Mouse (Mus musculus) forebrain, embryonic 15.5 days (tissue): Measurements from ENCODE around the gene Zfp777. TPM values are rescaled to one million over a fixed set of nuclear protein-coding genes. Genes with fewer than 3 reads are reported as not detected.
A peak's percentile ranks its signal among the peaks of the same experiment; 100 is the strongest.

Experiments
- ATAC-seq: fragments of 200-750 bp; cut with Nextera tagmentation; replicated peaks from 2 replicates; pipeline ENCODE4 v1.8.0; 2017; ENCODE audit warnings: mild to moderate bottlenecking, moderate TSS enrichment, moderate library complexity
- H3K27ac ChIP-seq: fragments of 300-500 bp; sonication (generic); replicated peaks from 2 replicates; pipeline ENCODE4 v1.5.1; 2015; ENCODE audit warnings: mild to moderate bottlenecking, inconsistent platforms
- H3K27me3 ChIP-seq: fragments of 300-500 bp; sonication (generic); 2 replicates; pipeline ENCODE4 v1.6.1; 2015; ENCODE audit warnings: inconsistent platforms
- H3K36me3 ChIP-seq: fragments of 300-500 bp; sonication (generic); 2 replicates; pipeline ENCODE4 v1.6.1; 2015; ENCODE audit warnings: mild to moderate bottlenecking, inconsistent platforms
- H3K4me1 ChIP-seq: fragments of 300-500 bp; sonication (generic); 2 replicates; pipeline ENCODE4 v1.6.1; 2015; ENCODE audit warnings: inconsistent platforms
- H3K4me2 ChIP-seq: fragments of 300-500 bp; sonication (generic); replicated peaks from 2 replicates; pipeline ENCODE4 v1.6.1; 2015; ENCODE audit warnings: mild to moderate bottlenecking, inconsistent platforms
- H3K4me3 ChIP-seq: fragments of 300-500 bp; sonication (generic); 2 replicates; pipeline ENCODE4 v1.5.1; 2015; ENCODE audit warnings: mild to moderate bottlenecking, inconsistent platforms
- H3K9ac ChIP-seq: fragments of 300-500 bp; sonication (generic); replicated peaks from 2 replicates; pipeline ENCODE4 v1.6.1; 2015; ENCODE audit warnings: mild to moderate bottlenecking, inconsistent platforms
- H3K9me3 ChIP-seq: fragments of 300-500 bp; sonication (generic); 2 replicates; pipeline ENCODE4 v1.6.1; 2016; ENCODE audit warnings: inconsistent platforms
- WGBS: fragments of 180-500 bp; shearing (Covaris S2); methylation state at CpG from one replicate; pipeline ENCODE4 v1.1.7; 2015; ENCODE audit warnings: mixed read lengths; 5-methylcytosine and 5-hydroxymethylcytosine counted together
- polyA plus RNA-seq: library from polyadenylated mRNA; unstranded; fragments of >200 nt; fragmentation: Nextera tagmentation; extraction: Ambion mirVana; gene quantifications from 2 replicates; pipeline ENCODE4 v1.2.1, GENCODE M21; 2015

Gene Zfp777
- polyA plus RNA-seq, 1 experiment from 2014 or later, result 11.7 TPM

DNA sequence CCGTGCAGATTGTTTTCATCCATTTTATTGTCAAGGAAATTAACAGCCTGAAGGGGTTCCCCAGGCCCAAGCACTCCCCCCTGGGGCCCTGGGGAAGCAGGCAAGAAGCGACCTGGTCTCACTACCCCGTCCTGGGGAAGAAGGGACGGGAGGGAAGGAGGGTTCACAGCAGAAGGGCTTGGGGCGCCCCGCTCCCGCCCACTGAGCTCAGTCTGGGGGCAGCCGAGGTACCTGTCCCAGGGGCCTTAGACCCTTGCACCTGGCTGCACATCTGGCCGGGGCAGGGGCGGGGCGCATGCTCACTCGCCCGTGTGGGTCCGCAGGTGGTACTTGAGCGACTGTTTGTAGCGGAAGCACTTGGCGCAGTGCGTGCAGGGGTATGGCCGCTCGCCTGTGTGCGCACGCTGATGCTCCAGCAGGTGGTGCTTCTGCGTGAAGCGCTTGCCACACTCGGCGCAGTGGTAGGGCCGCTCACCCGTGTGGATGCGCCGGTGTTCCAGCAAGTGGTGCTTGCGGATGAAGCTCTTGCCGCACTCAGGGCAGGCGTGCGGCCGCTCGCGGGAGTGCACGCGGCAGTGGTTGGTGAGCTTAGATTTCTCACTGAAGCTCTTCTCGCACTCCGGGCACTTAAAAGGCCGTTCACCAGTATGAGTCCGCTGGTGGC lies 24.2 kb downstream of the Zfp777 start:
- Histone ChIP-seq H3K36me3 (peaks cover 68% of the 10 kb centered on the region), H3K4me2 (no peak overlapping the region), H3K4me3 (no peak overlapping the region), H3K27me3 (no peaks in the 10 kb centered on the region), H3K27ac (no peak overlapping the region), H3K9ac (no peak overlapping the region), H3K4me1 (no peaks in the 10 kb centered on the region), H3K9me3 (no peaks in the 10 kb centered on the region; the same call in 1 of the 2 replicates)
- 0 out of 2 replicates have a peak, but pooled peaks have one; percentile 26 for ATAC-seq
- WGBS, result 74% methylated on average over 43 of the region's 43 CpGs

GRCm38 (mm10) chr6:48022672-48023071 lies 26.0 kb downstream of the Zfp777 start:
- H3K27ac ChIP-seq, result no peak overlapping the region
- no peaks in the 10 kb centered on the region for H3K4me1 ChIP-seq
- H3K4me3 ChIP-seq, result no peak overlapping the region
- 80% methylated on average over 2 of the region's 2 CpGs for WGBS
- no peak overlapping the region for H3K9ac ChIP-seq
- no peaks in the 10 kb centered on the region for H3K27me3 ChIP-seq
- H3K4me2 ChIP-seq, result no peak overlapping the region
- no peak for ATAC-seq
- H3K9me3 ChIP-seq, result no peaks in the 10 kb centered on the region; the same call in 1 of the 2 replicates
- peaks cover 57% of the 10 kb centered on the region for H3K36me3 ChIP-seq

DNA sequence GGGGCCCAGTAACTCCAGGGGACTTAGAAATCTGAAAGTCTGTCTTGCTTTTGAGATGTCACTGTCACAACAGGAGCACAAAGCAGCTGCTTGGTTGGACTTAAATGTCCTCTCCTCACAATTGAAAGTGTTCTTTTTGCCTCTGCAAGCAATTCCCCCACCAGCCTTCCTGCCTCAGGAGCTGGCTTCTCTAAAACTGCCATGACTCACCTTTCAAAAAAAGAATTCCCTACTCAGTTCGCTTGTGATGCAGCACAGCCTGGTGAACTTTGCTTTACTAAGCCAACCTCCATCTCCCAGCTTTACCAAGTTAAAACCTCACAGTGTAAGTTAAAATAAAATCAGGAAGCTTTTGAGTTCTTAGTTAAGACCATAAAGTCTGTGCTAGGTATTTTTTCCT lies 27.0 kb downstream of the Zfp777 start:
- Histone ChIP-seq H3K27me3 (no peaks in the 10 kb centered on the region), H3K27ac (no peak overlapping the region), H3K9ac (no peak overlapping the region), H3K4me2 (no peak overlapping the region), H3K4me1 (no peaks in the 10 kb centered on the region), H3K36me3 (peaks cover 47% of the 10 kb centered on the region), H3K9me3 (no peaks in the 10 kb centered on the region; the same call in 1 of the 2 replicates), H3K4me3 (no peak overlapping the region)
- 88% methylated on average over 1 of the region's 1 CpGs for WGBS
- ATAC-seq, result no peak

- H3K9ac ChIP-seq, result no peak overlapping the region
- H3K4me3 ChIP-seq, result no peak overlapping the region
- 0 out of 2 replicates have a peak, but pooled peaks cover 7% of the 10 kb centered on the region for H3K4me1 ChIP-seq
- WGBS, result 67% methylated on average over 2 of the region's 2 CpGs
- no peak overlapping the region for H3K4me2 ChIP-seq
- no peak overlapping the region for H3K27ac ChIP-seq
- ATAC-seq, result no peak
- H3K36me3 ChIP-seq, result peaks cover 32% of the 10 kb centered on the region
- no peaks in the 10 kb centered on the region for H3K27me3 ChIP-seq
- H3K9me3 ChIP-seq, result no peaks in the 10 kb centered on the region; the same call in 1 of the 2 replicates
Observed at GRCm38 (mm10) chr6:48020006-48020405, 28.7 kb downstream of the Zfp777 start.

DNA sequence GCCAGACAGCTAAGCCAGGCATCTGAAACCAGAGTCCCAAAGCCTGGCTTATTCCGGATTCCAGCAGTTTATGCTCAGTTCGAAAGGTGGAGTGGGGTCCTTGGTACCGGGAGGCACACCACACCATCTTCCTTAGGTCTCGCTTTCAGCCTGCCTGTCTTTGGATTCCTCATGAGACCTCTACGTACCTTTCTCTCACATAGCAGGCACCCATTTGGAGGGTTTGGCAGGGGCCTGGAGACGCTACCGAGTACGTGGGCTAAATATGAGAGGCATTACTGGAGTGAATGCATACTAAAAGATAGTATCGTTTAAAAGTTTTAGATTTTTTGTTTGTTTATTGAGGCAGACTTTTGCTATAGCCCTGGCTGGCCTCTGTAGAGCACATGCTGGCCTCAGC lies 31.9 kb downstream of the Zfp777 start:
- H3K27me3 ChIP-seq, result no peaks in the 10 kb centered on the region
- no peaks in the 10 kb centered on the region for H3K9me3 ChIP-seq
- H3K9ac ChIP-seq, result no peak overlapping the region
- H3K4me2 ChIP-seq, result no peak overlapping the region
- H3K36me3 ChIP-seq, result peaks cover 5% of the 10 kb centered on the region
- H3K27ac ChIP-seq, result no peak overlapping the region
- no peak for ATAC-seq
- 92% methylated on average over 9 of the region's 9 CpGs for WGBS
- H3K4me3 ChIP-seq, result no peak overlapping the region
- H3K4me1 ChIP-seq, result 0 out of 2 replicates have a peak, but pooled peaks cover 7% of the 10 kb centered on the region

- H3K36me3 ChIP-seq, result peaks cover 5% of the 10 kb centered on the region
- under 1% methylated on average over 24 of the region's 24 CpGs for WGBS
- peak; percentile 95 for ATAC-seq
- peak overlapping the region; percentile 70 for H3K4me2 ChIP-seq
- H3K27ac ChIP-seq, result no peak overlapping the region
- H3K4me3 ChIP-seq, result peak overlapping the region; percentile 45
- H3K4me1 ChIP-seq, result 0 out of 2 replicates have a peak, but pooled peaks cover 7% of the 10 kb centered on the region
- H3K9ac ChIP-seq, result peak overlapping the region; percentile 48
- no peaks in the 10 kb centered on the region for H3K27me3 ChIP-seq
- no peaks in the 10 kb centered on the region for H3K9me3 ChIP-seq
Observed at GRCm38 (mm10) chr6:48016090-48016521, 32.6 kb downstream of the Zfp777 start.

DNA sequence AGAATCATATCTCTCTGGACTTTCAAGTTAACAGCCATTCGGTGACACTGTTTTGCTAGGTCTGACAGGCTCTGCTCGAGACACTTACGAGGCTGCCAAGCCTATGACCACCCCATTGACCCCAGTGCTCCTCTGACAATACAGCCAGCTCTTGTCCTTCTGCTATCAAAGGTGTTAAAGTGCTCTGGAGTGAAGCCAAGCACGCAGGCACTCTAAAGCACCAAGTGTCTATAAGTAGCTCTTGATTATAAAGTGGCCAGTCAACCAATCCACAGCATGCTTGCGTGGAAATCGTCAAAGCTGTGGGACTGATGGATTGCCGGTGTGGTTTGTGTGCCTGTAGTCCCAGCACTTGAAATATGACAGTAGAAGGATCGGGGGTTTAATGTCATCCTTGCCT lies 38.0 kb downstream of the Zfp777 start:
- Histone ChIP-seq H3K27ac (no peak overlapping the region), H3K27me3 (no peaks in the 10 kb centered on the region), H3K4me2 (no peak overlapping the region), H3K36me3 (no peaks in the 10 kb centered on the region), H3K9me3 (no peaks in the 10 kb centered on the region), H3K4me3 (no peak overlapping the region), H3K4me1 (0 out of 2 replicates have a peak, but pooled peaks cover under 1% of the 10 kb centered on the region), H3K9ac (no peak overlapping the region)
- ATAC-seq, result no peak
- 56% methylated on average over 8 of the region's 8 CpGs for WGBS

GRCm38 (mm10) chr6:47995661-47996060 lies 53.0 kb downstream of the Zfp777 start:
- Histone ChIP-seq H3K4me1 (no peaks in the 10 kb centered on the region), H3K27me3 (no peaks in the 10 kb centered on the region), H3K9ac (no peak overlapping the region), H3K36me3 (no peaks in the 10 kb centered on the region), H3K4me3 (no peak overlapping the region), H3K4me2 (no peak overlapping the region), H3K9me3 (no peaks in the 10 kb centered on the region), H3K27ac (no peak overlapping the region)
- 90% methylated on average over 9 of the region's 9 CpGs for WGBS
- ATAC-seq, result no peak

DNA sequence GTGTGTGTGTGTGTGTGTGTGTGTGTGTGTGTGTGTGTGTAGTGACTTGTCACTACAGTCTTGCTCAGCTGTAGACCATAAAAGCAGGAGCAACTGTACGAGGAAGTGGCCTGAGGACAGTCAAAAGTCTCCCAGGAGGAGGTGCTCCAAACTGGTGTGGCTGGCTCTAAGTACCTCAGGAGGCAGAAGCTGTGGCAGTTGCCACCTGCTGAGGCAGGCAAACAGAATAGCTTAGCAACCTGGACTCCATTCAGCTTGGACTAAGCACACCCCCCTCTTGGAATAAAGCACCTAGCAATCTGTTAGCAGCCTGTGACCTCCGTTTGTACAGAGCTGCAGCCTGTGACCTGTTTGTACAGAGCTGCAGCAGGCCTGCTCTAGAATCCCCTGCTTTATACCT lies 64.8 kb downstream of the Zfp777 start:
- no peak overlapping the region for H3K9ac ChIP-seq
- no peaks in the 10 kb centered on the region for H3K4me1 ChIP-seq
- no peaks in the 10 kb centered on the region for H3K9me3 ChIP-seq

GRCm38 (mm10) chr6:47978897-47979368 lies 69.8 kb downstream of the Zfp777 start:
- ATAC-seq, result no peak
- no peak overlapping the region for H3K4me3 ChIP-seq
- no peaks in the 10 kb centered on the region for H3K9me3 ChIP-seq
- H3K4me1 ChIP-seq, result no peaks in the 10 kb centered on the region
- no peaks in the 10 kb centered on the region for H3K36me3 ChIP-seq
- H3K4me2 ChIP-seq, result no peak overlapping the region
- H3K9ac ChIP-seq, result no peak overlapping the region
- 17% methylated on average over 6 of the region's 6 CpGs for WGBS
- H3K27me3 ChIP-seq, result no peaks in the 10 kb centered on the region
- no peak overlapping the region for H3K27ac ChIP-seq

More for the DNA sequence above, 64.8 kb downstream of the Zfp777 start:
- no peak overlapping the region for H3K27ac ChIP-seq
- 12% methylated on average over 2 of the region's 2 CpGs for WGBS
- H3K4me3 ChIP-seq, result no peak overlapping the region
- no peak for ATAC-seq
- H3K36me3 ChIP-seq, result no peaks in the 10 kb centered on the region
- H3K4me2 ChIP-seq, result no peak overlapping the region
- H3K27me3 ChIP-seq, result no peaks in the 10 kb centered on the region

- H3K36me3 ChIP-seq, result no peaks in the 10 kb centered on the region
- no peak for ATAC-seq
- H3K27ac ChIP-seq, result no peak overlapping the region
- H3K9me3 ChIP-seq, result no peaks in the 10 kb centered on the region
- no peak overlapping the region for H3K4me2 ChIP-seq
- H3K27me3 ChIP-seq, result no peaks in the 10 kb centered on the region
- 76% methylated on average over 1 of the region's 1 CpGs for WGBS
- H3K9ac ChIP-seq, result no peak overlapping the region
- no peak overlapping the region for H3K4me3 ChIP-seq
- H3K4me1 ChIP-seq, result no peaks in the 10 kb centered on the region
Observed at GRCm38 (mm10) chr6:47974599-47974998, 74.1 kb downstream of the Zfp777 start.
